Mouse (Mus musculus): Measurements from ENCODE around the gene Shroom4.

GRCm38 (mm10) chrX:6399193-6399592 lies 461 bp upstream of the Shroom4 start:
- no peak for TF ChIP-seq POLR2A (IDR thresholded peaks at IDR 0.05; ENCODE audit: low read depth, low read length)
- no peak for TF ChIP-seq CTCF (IDR thresholded peaks at IDR 0.05; ENCODE audit: extremely low read depth, insufficient read depth, insufficient read length, insufficient replicate concordance)

Data from spleen, adult 2 months (tissue).